Mouse (Mus musculus) cortical plate, adult 2 months (tissue): Measurements from ENCODE around the gene Nit1. TPM values are rescaled to one million over a fixed set of nuclear protein-coding genes. Genes with fewer than 3 reads are reported as not detected.

ENCODE experiments used
- H3K27ac ChIP-seq: fragments of 200-500 bp; 2 replicates; pipeline ENCODE4 v1.5.1; 2012; ENCODE audit warnings: low read length, control low read depth, inconsistent platforms; ENCODE audit not compliant: insufficient read depth
- H3K4me1 ChIP-seq: fragments of 200-500 bp; 2 replicates; pipeline ENCODE4 v1.6.1; 2011; ENCODE audit warnings: low read length; ENCODE audit not compliant: control insufficient read depth, insufficient read depth
- H3K4me3 ChIP-seq: fragments of 200-500 bp; 2 replicates; pipeline ENCODE4 v1.5.1; 2011; ENCODE audit warnings: mild to moderate bottlenecking, low read length, control low read depth; ENCODE audit not compliant: insufficient read depth
- CTCF ChIP-seq: fragments of 200-500 bp; IDR thresholded peaks from 2 replicates; pipeline ENCODE4 v1.5.1; 2011; ENCODE audit warnings: mild to moderate bottlenecking, control low read depth, low read length; ENCODE audit not compliant: insufficient read depth; ENCODE audit errors: extremely low read depth
- POLR2A ChIP-seq: fragments of 200-500 bp; IDR thresholded peaks from 2 replicates; pipeline ENCODE4 v1.6.1; 2011; ENCODE audit warnings: mild to moderate bottlenecking, low read length, control low read depth; ENCODE audit not compliant: insufficient read depth; ENCODE audit errors: extremely low read depth
- polyA plus RNA-seq: library from polyadenylated mRNA; depleted of rRNA; stranded (reverse); fragments of >200 nt; gene quantifications from 2 replicates; pipeline ENCODE4 v1.2.3, GENCODE M21; 2012; rRNA removed

Gene Nit1
- polyA plus RNA-seq = 71.3 and 77.3 TPM in 2 replicates

DNA sequence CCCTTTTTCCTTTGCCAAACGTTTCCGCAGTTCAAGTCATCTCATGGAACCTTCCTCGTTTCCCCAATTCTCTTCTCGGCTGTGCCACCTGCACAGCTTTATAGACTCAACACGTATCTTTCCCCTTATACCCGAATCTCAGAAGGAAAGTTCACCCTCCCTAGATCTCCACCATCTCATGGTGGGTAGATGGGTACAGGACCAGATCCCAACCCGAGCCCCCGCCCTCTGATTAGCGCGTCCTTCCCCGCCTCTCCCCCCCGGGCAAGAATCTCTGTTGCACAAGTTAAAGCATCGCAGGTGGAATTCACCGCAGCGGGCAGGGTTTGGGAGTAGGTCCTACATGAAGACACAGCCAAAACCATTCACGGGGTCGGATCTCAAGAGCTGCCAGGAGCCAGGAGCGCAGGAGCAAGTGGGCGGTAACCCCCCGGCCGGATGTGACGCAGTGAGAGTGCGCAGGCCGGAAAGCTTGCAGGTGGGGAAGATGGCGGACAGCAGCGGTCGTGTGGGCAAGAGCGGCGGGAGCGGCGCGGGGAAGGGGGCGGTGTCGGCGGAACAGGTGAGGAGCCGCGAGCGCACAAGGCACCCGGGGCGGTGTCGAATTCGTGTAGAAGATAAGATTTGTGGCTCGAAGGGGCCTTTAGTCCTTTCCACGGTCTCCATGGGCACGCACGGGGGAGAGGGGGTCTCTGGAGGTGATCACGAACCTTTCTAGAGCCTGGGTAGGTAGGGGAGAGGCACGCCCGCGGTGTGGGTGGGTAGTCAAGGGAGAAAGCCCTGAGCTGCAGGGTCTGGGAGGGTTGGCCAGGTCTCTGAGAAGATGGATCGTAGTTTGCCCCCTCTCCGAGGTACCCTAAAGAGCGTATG, at the start of gene Nit1, which contains the start of gene Pfdn2:
Gene Nit1 (minus strand): TSS at position 422 of the 870 bp plus-strand sequence.
Gene Pfdn2 (plus strand): TSS at position 446 of the 870 bp plus-strand sequence.
- Histone ChIP-seq H3K4me3 (peak within 1 kb of the TSS; percentile 85), H3K27ac (peak within 1 kb of the TSS; percentile 17; the same call in 1 of the 2 replicates), H3K4me1 (peaks cover 5% of the 10 kb centered on the region)
- TF ChIP-seq CTCF = no peak
- TF ChIP-seq POLR2A = peak; percentile 88

- TF ChIP-seq POLR2A (no peak), CTCF (no peak)
- no peak overlapping the region for H3K4me3 ChIP-seq
- no peaks in the 10 kb centered on the region for H3K4me1 ChIP-seq
- H3K27ac ChIP-seq = no peak overlapping the region
Observed at GRCm38 (mm10) chr1:171390101-171390500, 44.7 kb upstream of the Nit1 start.

GRCm38 (mm10) chr1:171388376-171389102, 43.1 kb upstream of the Nit1 start, which contains the start of gene Arhgap30:
Arhgap30 (plus strand) TSS chr1:171388954.
- H3K27ac ChIP-seq = no peak within 1 kb of the TSS
- TF ChIP-seq CTCF (no peak), POLR2A (no peak)
- H3K4me1 ChIP-seq = no peaks in the 10 kb centered on the region

GRCm38 (mm10) chr1:171387099-171387498, 41.7 kb upstream of the Nit1 start:
- Histone ChIP-seq H3K4me3 (no peak overlapping the region), H3K4me1 (no peaks in the 10 kb centered on the region), H3K27ac (no peak overlapping the region)
- TF ChIP-seq POLR2A (no peak), CTCF (0 out of 2 replicates have a peak, but pooled peaks have one; percentile 4)

More at GRCm38 (mm10) chr1:171388376-171389102, 43.1 kb upstream of the Nit1 start, which contains the start of gene Arhgap30:
- peak within 1 kb of the TSS; percentile 17; the same call in 1 of the 2 replicates for H3K4me3 ChIP-seq

DNA sequence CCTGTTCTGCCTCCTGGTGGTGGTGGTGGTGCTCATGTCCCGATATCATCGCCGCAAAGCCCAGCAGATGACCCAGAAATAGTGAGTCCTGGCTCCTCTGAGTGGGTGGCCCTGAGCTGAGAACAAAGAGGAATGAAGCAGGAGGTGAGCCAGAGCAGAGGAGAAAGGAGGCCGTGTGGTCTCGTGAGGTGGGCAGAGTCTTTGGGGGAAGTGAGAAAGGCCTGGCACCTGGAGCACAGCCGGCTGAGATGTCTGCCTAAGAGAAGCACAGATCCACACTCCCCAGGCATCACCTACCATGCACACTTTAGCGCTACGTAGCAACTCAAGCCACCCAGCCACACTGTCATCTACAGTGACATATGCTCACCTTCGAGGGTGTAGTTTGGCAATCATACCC, 39.7 kb upstream of the Nit1 start:
- H3K4me3 ChIP-seq = no peak overlapping the region
- TF ChIP-seq CTCF (no peak), POLR2A (no peak)

DNA sequence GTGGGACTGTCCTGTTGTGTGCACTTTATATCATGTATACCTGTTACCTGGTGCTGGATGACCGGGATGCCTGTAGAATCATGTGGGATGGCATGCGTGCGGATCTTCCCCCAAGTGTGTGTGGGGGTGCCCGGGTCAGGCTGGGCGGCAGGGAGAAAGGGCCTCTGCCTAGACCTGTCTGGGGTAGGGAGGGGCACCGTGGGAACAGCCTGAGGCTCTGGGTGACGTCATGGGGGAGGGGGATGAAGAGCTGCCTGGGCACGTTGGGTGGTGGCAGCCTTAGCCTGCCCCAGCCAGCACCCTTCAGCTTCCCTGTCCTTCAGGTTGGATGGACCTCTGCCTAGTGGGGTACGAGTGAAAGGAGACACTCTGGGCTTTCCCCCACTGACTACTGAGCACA, 38.9 kb upstream of the Nit1 start:
- TF ChIP-seq POLR2A = no peak
- no peak for TF ChIP-seq CTCF
- Histone ChIP-seq H3K4me3 (no peak overlapping the region), H3K4me1 (no peaks in the 10 kb centered on the region), H3K27ac (no peak overlapping the region)

More for the DNA sequence above, 39.7 kb upstream of the Nit1 start:
- Histone ChIP-seq H3K27ac (no peak overlapping the region), H3K4me1 (no peaks in the 10 kb centered on the region)

GRCm38 (mm10) chr1:171382096-171382620, 36.7 kb upstream of the Nit1 start:
- no peak overlapping the region for H3K4me3 ChIP-seq
- H3K27ac ChIP-seq = no peak overlapping the region
- no peaks in the 10 kb centered on the region for H3K4me1 ChIP-seq
- no peak for TF ChIP-seq POLR2A
- TF ChIP-seq CTCF = no peak

DNA sequence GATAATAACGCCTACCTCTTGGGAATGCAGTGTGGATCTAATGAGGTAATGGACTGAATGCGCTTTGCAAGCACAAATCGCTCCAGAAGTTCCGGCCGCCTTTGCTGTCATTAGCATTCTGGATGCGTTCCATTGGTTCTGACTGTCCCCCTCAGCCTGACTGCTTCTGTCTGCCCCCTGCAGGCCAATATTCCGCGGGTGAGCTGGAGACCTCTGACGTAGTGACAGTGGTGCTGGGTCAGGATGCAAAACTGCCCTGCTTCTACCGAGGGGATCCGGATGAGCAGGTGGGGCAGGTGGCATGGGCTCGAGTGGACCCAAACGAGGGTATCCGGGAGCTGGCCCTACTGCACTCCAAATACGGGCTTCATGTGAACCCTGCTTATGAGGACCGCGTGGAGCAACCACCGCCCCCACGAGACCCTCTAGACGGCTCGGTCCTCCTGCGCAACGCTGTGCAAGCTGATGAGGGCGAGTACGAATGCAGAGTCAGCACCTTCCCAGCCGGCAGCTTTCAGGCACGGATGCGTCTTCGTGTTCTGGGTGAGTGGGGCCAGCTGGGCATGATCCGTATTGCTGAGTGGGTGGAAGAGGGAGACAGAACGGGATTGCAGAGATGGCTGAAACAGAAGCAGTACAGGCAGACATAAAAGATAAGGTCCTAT, 34.6 kb upstream of the Nit1 start:
- H3K4me1 ChIP-seq = no peaks in the 10 kb centered on the region
- peak; percentile 65 for TF ChIP-seq CTCF
- TF ChIP-seq POLR2A = no peak
- H3K27ac ChIP-seq = no peak overlapping the region
- peak overlapping the region; percentile 23 for H3K4me3 ChIP-seq

DNA sequence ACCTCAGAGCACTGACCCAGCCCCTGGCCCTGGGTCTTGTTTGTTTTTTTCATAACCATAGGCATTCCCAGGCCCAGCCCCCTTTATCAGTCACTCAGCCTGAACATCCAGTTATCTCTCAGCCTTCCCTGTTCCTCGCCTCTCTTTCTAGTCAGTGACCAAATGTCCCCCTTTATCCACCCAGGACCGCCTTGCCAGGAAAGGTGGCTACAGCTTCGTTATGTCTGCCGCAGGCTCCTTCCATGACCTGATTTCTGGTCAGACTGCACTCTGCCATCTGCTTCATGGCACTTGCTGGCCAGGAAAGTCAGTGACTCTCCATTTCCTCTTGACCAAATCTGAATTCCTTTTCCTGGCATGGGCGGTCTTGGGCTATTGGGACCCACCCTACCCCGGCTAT, 32.9 kb upstream of the Nit1 start:
- no peak overlapping the region for H3K4me3 ChIP-seq
- no peaks in the 10 kb centered on the region for H3K4me1 ChIP-seq
- no peak overlapping the region for H3K27ac ChIP-seq
- TF ChIP-seq POLR2A = no peak
- TF ChIP-seq CTCF = no peak
